Mouse (Mus musculus) liver, adult 2 months (tissue): ENCODE measurements around the gene Dytn.

ENCODE experiments used
- CTCF ChIP-seq: fragments of 200-500 bp; IDR thresholded peaks from 2 replicates; pipeline ENCODE4 v1.5.1; 2011; ENCODE audit warnings: low read depth, low read length, control low read depth
- POLR2A ChIP-seq: fragments of 200-500 bp; IDR thresholded peaks from 2 replicates; pipeline ENCODE4 v1.6.1; 2011; ENCODE audit warnings: low read length, control low read depth; ENCODE audit not compliant: insufficient read depth; ENCODE audit errors: extremely low read depth

DNA sequence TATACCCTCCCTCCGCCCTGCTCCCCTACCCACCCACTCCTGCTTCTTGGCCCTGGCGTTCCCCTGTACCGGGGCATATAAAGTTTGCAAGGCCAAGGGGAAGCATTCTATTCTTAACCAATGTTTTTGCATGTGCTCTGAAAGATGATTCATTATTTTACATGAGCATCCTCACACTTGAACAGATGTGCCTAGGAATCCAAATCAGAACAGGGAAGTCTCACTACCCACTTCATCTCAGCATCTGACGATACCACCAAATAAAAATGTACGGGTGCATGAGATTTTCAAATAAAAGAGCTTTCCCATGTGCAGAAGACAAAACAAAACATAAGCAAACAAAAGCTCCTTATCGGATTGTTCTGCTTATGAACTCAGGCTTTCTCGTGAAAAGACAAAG lies 33.4 kb upstream of the Dytn start:
- TF ChIP-seq CTCF (no peak), POLR2A (no peak)
